Mouse (Mus musculus) G1E (cell line): Measurements from ENCODE around the gene App.

Experiments used
- CTCF ChIP-seq: IDR thresholded peaks from 2 replicates; pipeline ENCODE4 v1.5.1; 2012; ENCODE audit warnings: low read depth, low read length, inconsistent platforms, mixed read lengths
- GATA1 ChIP-seq: IDR thresholded peaks from 2 replicates; pipeline ENCODE4 v1.6.1; 2012; ENCODE audit warnings: borderline replicate concordance, low read length, inconsistent platforms, mixed read lengths

DNA sequence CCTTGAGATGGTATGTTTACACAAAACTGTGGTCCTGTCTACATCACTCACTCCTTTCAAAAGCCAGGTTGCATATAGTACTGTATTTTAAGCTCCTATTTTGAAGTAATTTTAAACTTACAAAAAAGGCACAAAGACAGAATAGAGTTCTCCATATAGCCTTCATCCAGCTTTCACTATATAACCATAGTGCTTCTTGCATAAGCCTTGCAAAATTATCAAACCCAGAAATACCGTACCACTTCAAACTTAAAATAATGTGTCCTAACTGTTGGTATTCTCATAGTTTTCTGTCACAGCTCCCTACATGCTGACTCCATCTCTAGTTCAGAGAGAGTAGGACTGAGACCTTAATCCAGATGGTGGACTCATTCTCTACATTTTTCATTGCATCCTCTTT lies 245.7 kb downstream of the App start:
- TF ChIP-seq CTCF (no peak), GATA1 (no peak)
